Comparison of ENCODE assay signal across 32 mouse cellular contexts in genomic region chr13:43583504-43583903, GRCm38 (mm10). TPM values are rescaled to one million over a fixed set of nuclear protein-coding genes. Genes with fewer than 3 reads are reported as not detected.
A peak's percentile ranks its signal among the peaks of the same experiment; 100 is the strongest.
DNase-seq lines count a peak whose midpoint lies in the region; ATAC-seq and TF ChIP-seq lines count a peak whose summit lies in the region.
"Had no signal": no experiment of that assay in that cellular context is flagged by ENCODE, and none has a peak within 500 bp of the region (broad histone marks: within the 10 kb centered on the region; RNA-seq: fewer than 3 reads in every experiment).

No protein-coding gene starts in this region.

- no peak for ATAC-seq in embryonic facial prominence, embryonic 13.5 days (ENCODE audit: insufficient number of reproducible peaks, insufficient read depth, low FRiP score, low TSS enrichment, low read depth)
- ATAC-seq in hindbrain, postnatal 0 days, result no peak
- no peak for ATAC-seq in hindbrain, embryonic 12.5 days (ENCODE audit: low FRiP score)
- no peak for ATAC-seq in embryonic facial prominence, embryonic 14.5 days (ENCODE audit: low read depth)
- ATAC-seq in forebrain, embryonic 16.5 days, result 0 out of 2 replicates have a peak, but pooled peaks have one; percentile 47
- ATAC-seq in monocyte, adult 5-6 weeks (replicated peaks; ENCODE audit: insufficient number of reproducible peaks, low FRiP score, low TSS enrichment, poor library complexity, severe bottlenecking), result no peak
- ATAC-seq: intestine, embryonic 16.5 days; midbrain, embryonic 16.5 days had no signal

- WGBS in embryonic facial prominence, embryonic 13.5 days, result 33% methylated on average over 8 of the region's 8 CpGs
- WGBS in embryonic facial prominence, embryonic 10.5 days, result 61% methylated on average over 8 of the region's 8 CpGs
- WGBS in hindbrain, postnatal 0 days, result 49% methylated on average over 8 of the region's 8 CpGs
- 66% methylated on average over 8 of the region's 8 CpGs for WGBS in hindbrain, embryonic 12.5 days
- 40% methylated on average over 8 of the region's 8 CpGs for WGBS in embryonic facial prominence, embryonic 14.5 days
- 23% methylated on average over 8 of the region's 8 CpGs for WGBS in forebrain, embryonic 16.5 days

- no peak overlapping the region for H3K4me3 ChIP-seq in embryonic facial prominence, embryonic 13.5 days
- no peak overlapping the region; the same call in 1 of the 2 replicates for H3K4me3 ChIP-seq in embryonic facial prominence, embryonic 10.5 days
- no peak overlapping the region for H3K4me3 ChIP-seq in hindbrain, postnatal 0 days (ENCODE audit: low read length)
- H3K4me3 ChIP-seq in hindbrain, embryonic 12.5 days, result no peak overlapping the region
- H3K4me3 ChIP-seq in embryonic facial prominence, embryonic 14.5 days (ENCODE audit: low read depth, low read length), result no peak overlapping the region
- no peak overlapping the region for H3K4me3 ChIP-seq in forebrain, embryonic 16.5 days (replicated peaks; ENCODE audit: low read length)
- H3K4me3 ChIP-seq: erythroblast, embryonic 14.5 days had no signal

- no peak overlapping the region for H3K27ac ChIP-seq in embryonic facial prominence, embryonic 13.5 days
- no peak overlapping the region for H3K27ac ChIP-seq in embryonic facial prominence, embryonic 10.5 days (replicated peaks)
- no peak overlapping the region for H3K27ac ChIP-seq in hindbrain, postnatal 0 days
- H3K27ac ChIP-seq in hindbrain, embryonic 12.5 days, result no peak overlapping the region
- no peak overlapping the region for H3K27ac ChIP-seq in embryonic facial prominence, embryonic 14.5 days (replicated peaks; ENCODE audit: low read depth, low read length)
- peak overlapping the region; percentile 76 for H3K27ac ChIP-seq in forebrain, embryonic 16.5 days (ENCODE audit: low read length)
- H3K27ac ChIP-seq: embryonic facial prominence, embryonic 12.5 days; heart, embryonic 10.5 days; kidney, postnatal 0 days; liver, embryonic 14.5 days; neural tube, embryonic 13.5 days had no signal

- H3K9ac ChIP-seq in embryonic facial prominence, embryonic 13.5 days, result no peak overlapping the region
- H3K9ac ChIP-seq in hindbrain, postnatal 0 days (replicated peaks; ENCODE audit: low read length), result no peak overlapping the region
- H3K9ac ChIP-seq in hindbrain, embryonic 12.5 days, result no peak overlapping the region
- H3K9ac ChIP-seq in embryonic facial prominence, embryonic 14.5 days (ENCODE audit: low read depth, low read length), result no peak overlapping the region
- H3K9ac ChIP-seq in forebrain, embryonic 16.5 days (replicated peaks; ENCODE audit: low read depth, low read length), result no peak overlapping the region
- H3K9ac ChIP-seq: embryonic facial prominence, embryonic 12.5 days; liver, embryonic 14.5 days; lung, embryonic 14.5 days; neural tube, embryonic 13.5 days had no signal

- TF ChIP-seq CTCF in hindbrain, postnatal 0 days (IDR thresholded peaks at IDR 0.05; ENCODE audit: low read depth), result no peak

- DNase-seq in embryonic facial prominence, embryonic 10.5 days (ENCODE audit: low spot score), result no peak
- no peak for DNase-seq in hindbrain, postnatal 0 days (ENCODE audit: low spot score)
- no peak for DNase-seq in embryonic facial prominence, embryonic 14.5 days (ENCODE audit: low spot score)
- DNase-seq in layer of hippocampus, adult 18-20 months (ENCODE audit: low spot score in 2 of 2), result no peak
- DNase-seq: adrenal gland, adult 8-10 months; cerebellum, adult 8-10 months; cerebellum, postnatal 36 days; gastrocnemius, postnatal 14 days; heart, postnatal 36 days; kidney, adult 8-10 months; kidney, postnatal 4 days; layer of hippocampus, adult 9-11 months; liver; lung, embryonic 14.5 days; lung, postnatal 14 days; spleen, adult 18-20 months; thymus, postnatal 14 days had no signal

- no peaks in the 10 kb centered on the region for H3K9me3 ChIP-seq in embryonic facial prominence, embryonic 13.5 days
- no peaks in the 10 kb centered on the region for H3K9me3 ChIP-seq in embryonic facial prominence, embryonic 10.5 days
- H3K9me3 ChIP-seq in hindbrain, postnatal 0 days (ENCODE audit: low read length), result no peaks in the 10 kb centered on the region
- no peaks in the 10 kb centered on the region for H3K9me3 ChIP-seq in hindbrain, embryonic 12.5 days (replicated peaks)
- no peaks in the 10 kb centered on the region for H3K9me3 ChIP-seq in embryonic facial prominence, embryonic 14.5 days (ENCODE audit: control insufficient read depth, low read length)
- H3K9me3 ChIP-seq in forebrain, embryonic 16.5 days (ENCODE audit: control insufficient read depth, low read length), result no peaks in the 10 kb centered on the region
- H3K9me3 ChIP-seq: embryonic facial prominence, embryonic 12.5 days; heart, embryonic 10.5 days; midbrain, embryonic 10.5 days; neural tube, embryonic 13.5 days had no signal

- H3K27me3 ChIP-seq in embryonic facial prominence, embryonic 13.5 days, result no peaks in the 10 kb centered on the region
- no peaks in the 10 kb centered on the region for H3K27me3 ChIP-seq in embryonic facial prominence, embryonic 10.5 days (replicated peaks; ENCODE audit: low read depth, poor library complexity, severe bottlenecking)
- H3K27me3 ChIP-seq in hindbrain, postnatal 0 days (ENCODE audit: insufficient read depth, low read length), result no peaks in the 10 kb centered on the region
- no peaks in the 10 kb centered on the region for H3K27me3 ChIP-seq in hindbrain, embryonic 12.5 days
- no peaks in the 10 kb centered on the region for H3K27me3 ChIP-seq in embryonic facial prominence, embryonic 14.5 days (replicated peaks; ENCODE audit: control insufficient read depth, insufficient read depth, low read length)
- H3K27me3 ChIP-seq in forebrain, embryonic 16.5 days (replicated peaks; ENCODE audit: control insufficient read depth, insufficient read depth, low read length), result no peaks in the 10 kb centered on the region
- H3K27me3 ChIP-seq: CH12.LX; embryonic facial prominence, embryonic 12.5 days; neural tube, embryonic 13.5 days had no signal

- peak overlapping the region; percentile 43 for H3K4me2 ChIP-seq in embryonic facial prominence, embryonic 13.5 days
- peak overlapping the region; percentile 13; the same call in 1 of the 2 replicates for H3K4me2 ChIP-seq in hindbrain, postnatal 0 days (ENCODE audit: low read depth, low read length)
- no peak overlapping the region for H3K4me2 ChIP-seq in hindbrain, embryonic 12.5 days (replicated peaks)
- H3K4me2 ChIP-seq in embryonic facial prominence, embryonic 14.5 days (ENCODE audit: low read depth, low read length), result peak overlapping the region; percentile 30; the same call in 1 of the 2 replicates
- no peak overlapping the region for H3K4me2 ChIP-seq in forebrain, embryonic 16.5 days (ENCODE audit: low read length)

- peaks cover 14% of the 10 kb centered on the region for H3K4me1 ChIP-seq in embryonic facial prominence, embryonic 13.5 days
- peaks cover 5% of the 10 kb centered on the region; the same call in 1 of the 2 replicates for H3K4me1 ChIP-seq in embryonic facial prominence, embryonic 10.5 days
- H3K4me1 ChIP-seq in hindbrain, postnatal 0 days (ENCODE audit: insufficient read depth, low read length), result peaks cover 3% of the 10 kb centered on the region; the same call in 1 of the 2 replicates
- H3K4me1 ChIP-seq in hindbrain, embryonic 12.5 days, result 0 out of 2 replicates have a peak, but pooled peaks cover 3% of the 10 kb centered on the region
- H3K4me1 ChIP-seq in embryonic facial prominence, embryonic 14.5 days (ENCODE audit: control insufficient read depth, insufficient read depth, low read length), result peaks cover 9% of the 10 kb centered on the region
- H3K4me1 ChIP-seq in forebrain, embryonic 16.5 days (replicated peaks; ENCODE audit: control insufficient read depth, insufficient read depth, low read length), result peaks cover 19% of the 10 kb centered on the region

- H3K36me3 ChIP-seq in embryonic facial prominence, embryonic 13.5 days, result no peaks in the 10 kb centered on the region
- no peaks in the 10 kb centered on the region for H3K36me3 ChIP-seq in embryonic facial prominence, embryonic 10.5 days (replicated peaks)
- no peaks in the 10 kb centered on the region for H3K36me3 ChIP-seq in hindbrain, postnatal 0 days (ENCODE audit: insufficient read depth, low read length)
- no peaks in the 10 kb centered on the region for H3K36me3 ChIP-seq in hindbrain, embryonic 12.5 days
- no peaks in the 10 kb centered on the region for H3K36me3 ChIP-seq in embryonic facial prominence, embryonic 14.5 days (ENCODE audit: control insufficient read depth, insufficient read depth, low read length)
- H3K36me3 ChIP-seq in forebrain, embryonic 16.5 days (ENCODE audit: control insufficient read depth, insufficient read depth), result no peaks in the 10 kb centered on the region
- H3K36me3 ChIP-seq: embryonic facial prominence, embryonic 12.5 days; heart, embryonic 10.5 days; midbrain, embryonic 10.5 days; neural tube, embryonic 13.5 days had no signal

RNA-seq across cellular contexts. Expression of gene Mcur1, which starts 23.5 kb away (rescaled TPM):
- 13.8 and 16.0 TPM in 2 replicates for polyA plus RNA-seq in embryonic facial prominence, embryonic 13.5 days (2015; fragmentation: Nextera tagmentation; extraction: Ambion mirVana)
- polyA plus RNA-seq in embryonic facial prominence, embryonic 10.5 days (2016; fragmentation: Nextera tagmentation; extraction: Ambion mirVana), result 9.5 and 10.1 TPM in 2 replicates
- total RNA-seq in hindbrain, postnatal 0 days (2014; rRNA removed), result 9.3 and 12.4 TPM in 2 replicates
- polyA plus RNA-seq in hindbrain, postnatal 0 days (2015; fragmentation: Nextera tagmentation; extraction: Ambion mirVana), result 8.0 and 8.4 TPM in 2 replicates
- 12.4 and 13.0 TPM in 2 replicates for polyA plus RNA-seq in hindbrain, embryonic 12.5 days (2016; fragmentation: Nextera tagmentation; extraction: Ambion mirVana)
- 14.5 and 15.5 TPM in 2 replicates for polyA plus RNA-seq in embryonic facial prominence, embryonic 14.5 days (2014; fragmentation: Nextera tagmentation; extraction: Ambion mirVana)
- polyA plus RNA-seq in forebrain, embryonic 16.5 days (2015; fragmentation: Nextera tagmentation; extraction: Ambion mirVana), result 6.9 TPM in 2 replicates
- 10 to 100 TPM; 21.5 to 22.5 TPM for total RNA-seq in layer of hippocampus, adult 18-20 months (2021)
- 32.0 to 39.8 TPM (median 37.9 TPM) in 3 replicates for total RNA-seq in monocyte, adult 5-6 weeks (2017)

RNA-seq across cellular contexts. Expression of gene Rnf182, which starts 32.0 kb away (rescaled TPM):
- polyA plus RNA-seq in embryonic facial prominence, embryonic 13.5 days (2015; fragmentation: Nextera tagmentation; extraction: Ambion mirVana), result 10.7 and 13.4 TPM in 2 replicates
- polyA plus RNA-seq in embryonic facial prominence, embryonic 10.5 days (2016; fragmentation: Nextera tagmentation; extraction: Ambion mirVana), result 5.3 and 7.1 TPM in 2 replicates
- total RNA-seq in hindbrain, postnatal 0 days (2014; rRNA removed), result 7.5 and 10.0 TPM in 2 replicates
- polyA plus RNA-seq in hindbrain, postnatal 0 days (2015; fragmentation: Nextera tagmentation; extraction: Ambion mirVana), result 20.7 and 26.2 TPM in 2 replicates
- 17.7 TPM in 2 replicates for polyA plus RNA-seq in hindbrain, embryonic 12.5 days (2016; fragmentation: Nextera tagmentation; extraction: Ambion mirVana)
- polyA plus RNA-seq in embryonic facial prominence, embryonic 14.5 days (2014; fragmentation: Nextera tagmentation; extraction: Ambion mirVana), result 7.8 and 8.2 TPM in 2 replicates
- polyA plus RNA-seq in forebrain, embryonic 16.5 days (2015; fragmentation: Nextera tagmentation; extraction: Ambion mirVana), result 51.6 and 56.0 TPM in 2 replicates
- total RNA-seq in layer of hippocampus, adult 18-20 months (2021), result 10 to 100 TPM; 33.3 to 35.9 TPM
- not detected in 3 replicates for total RNA-seq in monocyte, adult 5-6 weeks (2017)
- total RNA-seq: CH12.LX; granulocyte monocyte progenitor cell, adult 5-6 weeks had no signal
- polyA plus RNA-seq: erythroblast, embryonic 14.5 days had no signal

Comparison
In these comparisons a context has a peak if more than half of its experiments do, and no peak if none do; other contexts are left out.
1. H3K4me2 ChIP-seq: peak in embryonic facial prominence, embryonic 13.5 days (single experiment), hindbrain, postnatal 0 days (single experiment) and embryonic facial prominence, embryonic 14.5 days (single experiment); none in hindbrain, embryonic 12.5 days (single experiment) and forebrain, embryonic 16.5 days (single experiment).